Mouse (Mus musculus) retina, postnatal 7 days (tissue): ENCODE measurements at regions not wholly inside any gene's neighbourhood (a gene's known extent, or its start where the extent isn't known, plus 50 kb on each side); places are given as distances from the start of the nearest gene placed in this dataset.

ENCODE experiments used
- DNase-seq: peaks from one replicate; pipeline ENCODE4 v3.0.0-alpha.2; 2012; ENCODE audit warnings: low read depth, low spot score

GRCm38 (mm10) chr13:101225366-101225765 lies 392.1 kb upstream of the Slc30a5 start:
- DNase-seq = no peak

- no peak for DNase-seq
These were observed 388.3 kb upstream of the Slc30a5 start for GRCm38 (mm10) chr13:101221331-101222043.

- DNase-seq = no peak
These were observed 386.3 kb upstream of the Slc30a5 start for GRCm38 (mm10) chr13:101219568-101219967.

- no peak for DNase-seq
These were observed 383.8 kb upstream of the Slc30a5 start for GRCm38 (mm10) chr13:101216897-101217480.

DNA sequence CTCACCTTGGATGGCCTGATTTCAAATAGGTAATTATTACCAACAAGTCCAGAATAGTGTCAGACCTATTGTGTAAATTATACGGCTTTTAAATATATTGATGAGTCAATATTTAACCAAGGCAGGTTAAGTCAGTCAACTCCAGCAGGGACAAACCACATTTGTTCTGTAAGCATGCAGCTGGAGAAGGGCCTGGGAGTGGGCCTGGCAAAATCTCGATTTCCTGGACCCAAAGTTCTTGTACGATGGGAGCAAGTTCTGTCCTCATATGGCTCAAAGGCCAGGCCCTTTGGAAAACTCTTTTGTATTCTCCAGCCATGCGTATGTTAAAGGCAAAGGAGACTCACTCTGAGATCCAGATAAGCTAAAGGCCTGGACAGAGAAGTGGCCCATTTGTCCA lies 383.2 kb upstream of the Slc30a5 start:
- DNase-seq = no peak

- DNase-seq = no peak
These were observed 382.6 kb upstream of the Slc30a5 start for GRCm38 (mm10) chr13:101215792-101216221.

DNA sequence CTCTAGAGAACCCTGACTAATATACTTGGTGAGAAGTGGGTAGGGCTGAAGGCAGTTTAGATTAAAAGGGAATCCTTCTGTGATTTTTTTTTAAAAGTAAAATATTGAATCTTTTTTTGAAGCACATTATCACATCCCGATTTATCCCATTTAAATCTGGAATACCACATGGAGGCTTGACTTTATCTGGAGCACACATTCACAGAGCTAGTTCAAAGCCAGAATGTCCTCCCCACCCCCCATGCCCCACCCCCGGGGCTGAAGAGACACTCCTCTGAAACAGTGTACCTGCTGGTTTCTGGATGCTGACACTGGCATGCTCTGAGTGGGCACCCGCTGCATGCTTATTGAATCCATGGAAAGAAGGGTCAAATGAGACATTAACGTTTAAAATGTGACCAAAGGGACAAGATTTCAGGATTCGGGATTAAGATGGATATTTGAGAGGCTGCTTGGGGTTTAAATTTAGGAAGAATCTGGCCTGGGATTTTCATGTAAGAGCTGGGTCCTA lies 382.0 kb upstream of the Slc30a5 start:
- no peak for DNase-seq

GRCm38 (mm10) chr13:101214094-101214493 lies 380.9 kb upstream of the Slc30a5 start:
- DNase-seq = no peak

DNA sequence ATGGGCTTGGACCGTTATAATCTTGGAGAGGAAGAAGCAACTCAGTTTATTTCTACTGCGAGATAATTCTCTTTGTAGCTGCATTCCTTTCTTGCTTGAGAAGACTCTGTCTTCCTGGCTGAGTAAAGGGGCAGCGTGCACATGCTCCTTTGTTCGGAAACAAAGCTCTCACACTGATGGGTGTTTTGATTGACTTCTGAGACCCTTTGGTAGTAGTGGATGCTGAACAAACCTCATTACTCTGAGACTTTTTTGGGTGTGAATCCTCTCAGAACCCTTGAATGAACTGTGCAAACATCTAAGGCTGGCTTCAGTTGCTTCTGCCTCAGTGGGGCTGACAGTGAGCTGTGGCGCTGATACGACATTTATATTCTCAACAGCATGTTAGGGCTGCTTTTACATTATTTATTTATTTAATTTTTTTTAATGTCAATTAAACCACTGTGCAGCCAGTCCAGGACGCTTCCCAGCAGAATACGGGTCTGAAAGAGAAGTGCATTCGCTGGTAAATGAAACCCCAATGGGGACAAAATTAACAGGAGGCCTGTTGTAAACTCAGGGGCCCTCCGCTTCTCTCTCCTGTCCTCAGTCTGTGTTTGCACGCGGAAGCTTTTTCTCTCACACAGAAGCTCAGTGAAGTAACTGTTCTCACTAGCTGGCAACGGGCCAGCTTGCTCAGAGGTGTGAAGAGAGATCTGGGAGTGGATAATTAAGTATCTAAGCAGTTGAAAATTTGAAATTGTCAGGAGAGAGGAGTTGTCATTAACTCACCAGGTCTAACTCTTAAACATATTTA lies 380.1 kb upstream of the Slc30a5 start:
- peak; percentile 14 for DNase-seq

DNA sequence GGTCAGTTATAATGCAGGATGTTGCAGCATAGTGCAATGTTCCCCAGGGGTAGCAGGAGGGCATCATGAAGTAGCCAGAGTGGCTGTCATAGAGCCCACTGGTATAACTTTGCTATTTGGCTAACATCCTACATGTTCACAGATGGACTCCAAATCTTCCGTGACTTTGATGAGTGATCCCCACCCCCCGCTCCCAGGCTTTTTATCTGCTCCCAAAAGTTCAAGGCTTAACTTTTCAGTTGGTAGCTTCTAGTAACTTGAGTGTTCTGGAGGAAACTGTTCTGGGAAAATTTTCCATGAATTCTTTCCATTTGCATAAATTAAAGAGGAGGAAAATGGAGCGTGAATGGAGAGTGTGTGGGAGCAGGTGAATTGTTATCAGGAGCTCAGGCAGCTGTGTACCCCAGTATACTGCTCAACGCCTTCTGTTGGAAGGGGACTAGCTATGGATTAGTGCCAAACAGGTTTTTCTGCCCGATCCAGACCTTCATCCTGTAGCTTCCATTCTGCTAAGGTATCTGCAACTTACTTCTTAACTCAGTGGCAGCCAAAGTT lies 379.2 kb upstream of the Slc30a5 start:
- DNase-seq = no peak

GRCm38 (mm10) chr13:101208788-101209187 lies 375.6 kb upstream of the Slc30a5 start:
- DNase-seq = no peak

DNA sequence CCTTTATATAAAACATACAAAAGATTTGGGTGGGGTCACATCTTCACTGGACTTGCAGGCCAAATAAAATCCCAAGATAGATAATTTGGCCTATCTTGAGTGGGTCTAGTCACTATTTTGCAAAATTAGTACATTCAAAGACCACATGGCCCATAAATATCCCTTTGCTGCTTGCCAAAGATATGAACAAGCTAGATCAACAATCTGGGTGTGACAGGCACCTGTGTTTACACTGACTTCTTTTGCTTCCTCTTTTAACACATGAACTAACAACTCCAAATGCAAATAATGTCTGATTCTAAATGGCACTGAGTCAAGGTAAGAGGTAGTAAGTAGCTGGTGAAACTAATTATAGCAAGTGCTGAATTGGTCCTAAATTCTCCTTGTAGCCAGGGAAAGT lies 370.2 kb upstream of the Slc30a5 start:
- DNase-seq = no peak

GRCm38 (mm10) chr13:101202565-101203313 lies 369.5 kb upstream of the Slc30a5 start:
- no peak for DNase-seq

GRCm38 (mm10) chr13:101190249-101190830 lies 357.1 kb upstream of the Slc30a5 start:
- DNase-seq = no peak

DNA sequence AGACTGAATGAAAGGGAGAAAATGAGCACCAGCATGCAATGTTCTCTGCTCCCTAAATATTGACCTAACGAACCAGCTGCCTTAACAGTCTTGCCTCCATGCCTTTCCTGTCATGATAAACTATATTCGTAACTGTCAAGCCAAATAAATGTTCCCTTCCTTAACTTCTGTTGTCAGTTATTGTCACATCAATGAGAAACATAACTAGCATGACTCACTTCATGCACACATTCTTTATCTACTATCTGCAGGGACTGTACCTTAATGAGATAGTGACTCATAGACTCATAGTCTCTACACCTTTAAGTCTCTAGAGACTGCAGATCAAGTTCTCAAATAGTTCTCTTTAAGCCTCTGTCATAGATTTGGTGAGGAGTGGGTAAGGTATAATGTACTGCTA lies 349.2 kb upstream of the Slc30a5 start:
- DNase-seq = no peak

- no peak for DNase-seq
These were observed 341.9 kb upstream of the Slc30a5 start for GRCm38 (mm10) chr13:101175017-101175689.

DNA sequence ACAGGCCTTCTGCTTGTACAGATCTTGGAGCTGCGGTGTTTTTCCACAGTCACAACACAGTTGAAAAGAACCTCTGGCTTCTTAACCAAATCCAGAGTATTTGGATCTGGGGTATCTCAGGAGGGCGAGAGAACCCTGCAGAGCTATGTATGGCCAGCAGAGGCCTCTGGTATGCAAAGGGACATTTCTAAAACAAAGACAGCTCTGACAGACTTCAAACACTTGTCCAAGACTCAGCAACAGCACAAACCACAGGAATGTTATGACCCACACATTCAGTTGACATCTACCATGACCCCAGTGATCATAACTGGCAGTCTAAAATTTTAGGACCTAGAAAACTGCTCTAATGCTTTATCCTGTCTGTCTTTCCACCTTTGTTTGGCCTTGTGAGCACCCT lies 328.5 kb upstream of the Slc30a5 start:
- no peak for DNase-seq

GRCm38 (mm10) chr13:101159878-101160277 lies 326.7 kb upstream of the Slc30a5 start:
- DNase-seq = no peak

DNA sequence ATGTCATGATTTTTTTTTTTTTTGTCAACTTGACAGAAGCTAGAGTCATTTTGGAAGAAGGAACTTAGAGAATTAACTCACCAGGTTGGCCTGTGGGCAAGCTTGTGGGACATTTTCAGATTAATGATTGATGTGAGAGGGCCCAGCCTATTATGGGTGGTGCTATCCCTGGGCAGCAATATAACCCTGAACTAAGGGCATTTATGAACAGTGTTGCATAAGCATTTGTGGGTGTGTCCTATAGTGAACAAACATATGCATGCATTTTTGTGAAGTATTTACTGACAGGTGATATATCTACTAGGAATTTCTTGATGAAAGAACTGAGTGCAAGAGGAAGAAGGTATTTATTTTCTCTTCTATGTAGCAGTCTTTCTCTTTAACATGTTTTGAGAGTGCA lies 320.5 kb upstream of the Slc30a5 start:
- no peak for DNase-seq

DNA sequence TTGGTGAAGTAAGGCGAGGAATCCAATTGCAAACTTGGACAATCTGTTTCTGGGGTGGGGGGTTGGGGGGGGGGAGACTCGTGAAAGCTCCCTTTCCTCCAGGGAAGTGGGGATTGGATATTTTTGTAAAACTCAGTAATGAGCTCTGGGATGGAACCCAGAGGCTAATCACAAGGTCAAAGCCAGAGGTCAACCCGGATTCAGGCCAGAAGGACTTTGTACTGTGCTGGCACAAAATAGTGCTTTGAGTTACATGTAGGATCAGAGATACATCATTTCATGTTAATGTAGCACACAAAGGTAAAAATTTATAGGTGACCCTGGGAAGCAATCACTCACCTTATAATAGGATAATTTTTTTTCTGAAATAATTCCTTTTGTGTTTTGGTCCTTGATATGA lies 309.5 kb upstream of the Slc30a5 start:
- no peak for DNase-seq
